Mouse (Mus musculus) forebrain, embryonic 16.5 days (tissue): ENCODE results near the gene Cyth4. TPM values are rescaled to one million over a fixed set of nuclear protein-coding genes. Genes with fewer than 3 reads are reported as not detected.

Experiments
- ATAC-seq: fragments of 200-750 bp; cut with Nextera tagmentation; 2 replicates; pipeline ENCODE4 v1.8.0; 2017; ENCODE audit warnings: mild to moderate bottlenecking, moderate library complexity
- H3K27ac ChIP-seq: fragments of 300-500 bp; sonication (generic); 2 replicates; pipeline ENCODE4 v1.5.1; 2014; ENCODE audit warnings: low read length, control low read depth
- H3K27me3 ChIP-seq: fragments of 300-500 bp; sonication (generic); replicated peaks from 2 replicates; pipeline ENCODE4 v1.6.1; 2014; ENCODE audit warnings: low read length; ENCODE audit not compliant: control insufficient read depth, insufficient read depth
- H3K36me3 ChIP-seq: fragments of 300-500 bp; sonication (generic); 2 replicates; pipeline ENCODE4 v1.6.1; 2014; ENCODE audit not compliant: control insufficient read depth, insufficient read depth
- H3K4me1 ChIP-seq: fragments of 300-500 bp; sonication (generic); replicated peaks from 2 replicates; pipeline ENCODE4 v1.6.1; 2014; ENCODE audit warnings: low read length; ENCODE audit not compliant: control insufficient read depth, insufficient read depth
- H3K4me2 ChIP-seq: fragments of 300-500 bp; sonication (generic); 2 replicates; pipeline ENCODE4 v1.6.1; 2014; ENCODE audit warnings: mild to moderate bottlenecking, low read length, control low read depth
- H3K4me3 ChIP-seq: fragments of 300-500 bp; sonication (generic); replicated peaks from 2 replicates; pipeline ENCODE4 v1.5.1; 2014; ENCODE audit warnings: mild to moderate bottlenecking, low read length, control low read depth
- H3K9ac ChIP-seq: fragments of 300-500 bp; sonication (generic); replicated peaks from 2 replicates; pipeline ENCODE4 v1.6.1; 2014; ENCODE audit warnings: low read depth, low read length, control low read depth
- H3K9me3 ChIP-seq: fragments of 300-500 bp; sonication (generic); 2 replicates; pipeline ENCODE4 v1.6.1; 2016; ENCODE audit warnings: low read length; ENCODE audit not compliant: control insufficient read depth
- WGBS: fragments of 180-500 bp; shearing (Covaris S2); extraction: QIAGEN DNeasy Blood & Tissue Kit; methylation state at CpG from one replicate; pipeline ENCODE4 v1.1.7; 2014; 5-methylcytosine and 5-hydroxymethylcytosine counted together
- polyA plus RNA-seq: library from polyadenylated mRNA; unstranded; fragments of >200 nt; fragmentation: Nextera tagmentation; extraction: Ambion mirVana; gene quantifications from 2 replicates; pipeline ENCODE4 v1.2.1, GENCODE M21; 2015

Cyth4 gene
- polyA plus RNA-seq, 1 experiment from 2014 or later, result 4.5 TPM

DNA sequence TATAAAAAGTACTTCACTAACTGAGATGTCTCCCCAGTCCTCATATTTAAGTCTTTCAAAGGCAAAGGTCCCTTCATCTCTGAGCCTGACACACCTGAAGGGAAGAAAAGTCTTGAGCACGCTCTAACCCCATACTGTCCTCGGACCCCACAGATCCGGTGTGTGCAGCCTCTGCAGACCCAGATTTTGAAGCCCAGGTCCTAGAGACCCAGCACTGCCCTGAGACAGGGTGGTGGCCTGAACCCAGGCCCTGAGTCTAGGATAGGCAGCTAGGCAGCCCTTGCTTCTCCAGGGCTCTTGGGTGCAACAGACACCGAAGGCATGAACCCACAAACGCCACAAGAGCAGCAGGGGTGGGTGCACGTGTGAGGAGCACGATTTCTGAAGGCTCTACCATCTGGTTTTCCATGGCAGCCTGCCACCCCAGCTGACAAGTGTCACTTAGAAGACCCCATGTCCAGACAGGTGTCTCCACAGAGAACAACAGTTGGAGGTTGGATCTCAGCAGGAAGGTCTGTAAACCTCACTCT lies 2.9 kb upstream of the Cyth4 start:
- H3K27me3 ChIP-seq, result no peaks in the 10 kb centered on the region
- H3K27ac ChIP-seq, result no peak overlapping the region
- no peak for ATAC-seq
- H3K9ac ChIP-seq, result no peak overlapping the region
- H3K9me3 ChIP-seq, result no peaks in the 10 kb centered on the region
- no peaks in the 10 kb centered on the region for H3K4me1 ChIP-seq
- H3K36me3 ChIP-seq, result no peaks in the 10 kb centered on the region
- H3K4me3 ChIP-seq, result no peak overlapping the region
- no peak overlapping the region for H3K4me2 ChIP-seq
- 82% methylated on average over 7 of the region's 7 CpGs for WGBS

DNA sequence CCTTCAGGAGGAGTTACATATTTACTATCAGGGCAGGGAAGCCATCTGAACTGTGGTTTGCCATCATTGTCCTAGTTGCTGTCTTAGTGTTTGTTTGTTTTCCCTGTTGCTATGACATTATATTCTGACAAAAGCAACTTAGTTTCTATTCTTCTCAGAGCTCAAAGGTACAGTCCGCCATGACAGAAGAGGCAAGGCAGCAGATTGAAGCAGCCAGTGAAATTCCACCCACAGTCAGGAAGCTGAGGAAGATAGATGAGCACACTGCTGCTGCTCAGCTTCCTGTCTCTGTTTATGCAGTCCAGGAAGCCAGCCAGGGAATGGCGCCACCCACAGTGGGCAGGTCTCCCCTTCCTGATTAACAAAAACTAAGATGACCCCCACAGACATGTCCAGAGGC lies 2.0 kb upstream of the Cyth4 start:
- Histone ChIP-seq H3K4me3 (no peak overlapping the region), H3K36me3 (no peaks in the 10 kb centered on the region), H3K4me2 (no peak overlapping the region), H3K27me3 (no peaks in the 10 kb centered on the region), H3K27ac (no peak overlapping the region), H3K9ac (no peak overlapping the region), H3K4me1 (no peaks in the 10 kb centered on the region), H3K9me3 (no peaks in the 10 kb centered on the region)
- ATAC-seq, result no peak
- 84% methylated on average over 2 of the region's 2 CpGs for WGBS

DNA sequence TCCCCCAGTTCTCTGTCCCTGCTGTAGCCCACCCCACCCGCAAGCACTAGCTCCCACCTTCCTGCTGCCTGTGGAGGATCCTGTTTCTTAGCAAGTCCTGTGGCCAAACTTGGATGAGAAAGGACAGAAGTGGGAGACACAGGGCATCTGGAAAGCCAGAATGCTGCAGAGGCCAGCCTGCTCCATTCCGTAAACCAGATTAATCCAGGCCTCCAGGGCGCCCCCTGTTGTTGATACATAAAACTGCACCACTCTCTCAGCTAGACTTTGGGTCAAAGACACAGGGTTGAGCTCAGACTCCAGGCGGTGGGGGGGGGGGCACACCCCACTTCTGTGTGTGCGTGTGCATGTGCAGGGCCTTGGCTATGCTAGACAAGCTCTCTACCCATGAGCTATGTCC lies 1.4 kb upstream of the Cyth4 start:
- Histone ChIP-seq H3K4me1 (no peaks in the 10 kb centered on the region), H3K9me3 (no peaks in the 10 kb centered on the region), H3K27me3 (no peaks in the 10 kb centered on the region), H3K4me2 (no peak overlapping the region), H3K36me3 (no peaks in the 10 kb centered on the region), H3K27ac (no peak overlapping the region), H3K4me3 (no peak overlapping the region), H3K9ac (no peak overlapping the region)
- ATAC-seq, result no peak
- 69% methylated on average over 5 of the region's 5 CpGs for WGBS

DNA sequence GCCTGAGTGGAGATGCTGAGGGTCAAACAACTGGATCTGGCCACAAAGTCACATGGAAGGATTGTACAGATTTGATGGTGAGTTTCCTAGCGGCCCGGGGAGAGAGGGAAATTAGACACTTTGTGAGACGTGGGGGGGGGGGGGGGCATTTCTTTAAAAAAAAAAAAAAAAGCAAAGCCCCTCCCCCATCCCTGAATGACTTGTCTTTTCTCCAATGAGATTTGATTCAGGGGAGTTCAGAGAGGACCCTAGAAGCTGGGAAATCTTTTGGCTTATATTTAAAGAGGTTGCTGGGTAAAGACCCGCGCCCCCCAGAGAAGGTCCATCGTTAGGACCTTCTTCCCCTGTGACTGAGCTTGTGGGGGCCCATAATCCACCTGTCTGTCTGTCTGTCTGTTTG lies 343 bp upstream of the Cyth4 start:
- 80% methylated on average over 6 of the region's 6 CpGs for WGBS
- Histone ChIP-seq H3K27me3 (no peaks in the 10 kb centered on the region), H3K9ac (no peak overlapping the region), H3K36me3 (no peaks in the 10 kb centered on the region), H3K4me3 (no peak overlapping the region), H3K4me1 (no peaks in the 10 kb centered on the region), H3K27ac (no peak overlapping the region), H3K9me3 (no peaks in the 10 kb centered on the region), H3K4me2 (no peak overlapping the region)
- no peak for ATAC-seq

DNA sequence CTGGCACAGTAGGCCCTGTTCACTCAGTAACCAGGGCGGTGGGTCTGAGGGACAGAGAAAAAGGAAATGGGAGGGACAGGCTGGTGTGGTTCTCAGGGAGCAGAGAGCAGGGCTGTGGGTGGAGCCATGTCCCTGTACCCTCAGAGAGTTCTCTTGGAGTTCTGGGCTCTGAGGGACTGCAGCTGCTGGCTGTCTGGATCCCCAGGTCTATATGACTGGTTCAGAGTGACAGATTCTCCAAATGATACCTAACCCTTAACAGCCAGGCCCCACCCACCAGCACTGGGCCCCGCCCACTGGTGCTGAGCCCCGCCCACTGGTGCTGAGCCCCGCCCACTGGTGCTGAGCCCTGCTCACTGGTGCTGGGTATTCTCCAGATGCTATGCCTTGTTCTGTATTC lies 882 bp downstream of the Cyth4 start:
- Histone ChIP-seq H3K4me3 (no peak overlapping the region), H3K27ac (no peak overlapping the region), H3K4me2 (no peak overlapping the region), H3K9me3 (no peaks in the 10 kb centered on the region), H3K9ac (no peak overlapping the region), H3K4me1 (no peaks in the 10 kb centered on the region), H3K36me3 (no peaks in the 10 kb centered on the region), H3K27me3 (no peaks in the 10 kb centered on the region)
- 63% methylated on average over 4 of the region's 4 CpGs for WGBS
- no peak for ATAC-seq

DNA sequence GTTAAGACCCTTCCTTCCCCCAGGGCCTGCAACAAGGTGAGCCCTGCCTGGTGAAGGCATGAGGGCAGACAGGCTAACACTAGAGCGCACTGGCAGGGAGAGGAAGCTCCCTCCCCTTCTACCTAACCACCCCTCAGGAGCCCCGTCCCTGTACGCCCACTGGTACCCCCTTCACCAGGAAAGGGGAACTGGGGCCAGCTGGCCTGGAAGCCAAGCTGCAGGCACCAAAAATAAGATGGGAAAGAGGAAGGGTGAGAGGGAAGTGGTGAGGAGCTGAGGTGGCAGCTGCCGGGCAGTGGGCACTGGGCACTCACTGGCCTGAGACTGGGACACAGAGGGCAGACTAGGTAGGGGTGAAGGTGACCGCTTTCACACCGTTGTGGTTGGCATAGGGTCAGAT lies 2.3 kb downstream of the Cyth4 start:
- Histone ChIP-seq H3K27me3 (no peaks in the 10 kb centered on the region), H3K27ac (no peak overlapping the region), H3K9me3 (no peaks in the 10 kb centered on the region), H3K4me2 (no peak overlapping the region), H3K4me3 (no peak overlapping the region), H3K36me3 (no peaks in the 10 kb centered on the region), H3K4me1 (no peaks in the 10 kb centered on the region), H3K9ac (no peak overlapping the region)
- no peak for ATAC-seq
- WGBS, result 83% methylated on average over 6 of the region's 6 CpGs

DNA sequence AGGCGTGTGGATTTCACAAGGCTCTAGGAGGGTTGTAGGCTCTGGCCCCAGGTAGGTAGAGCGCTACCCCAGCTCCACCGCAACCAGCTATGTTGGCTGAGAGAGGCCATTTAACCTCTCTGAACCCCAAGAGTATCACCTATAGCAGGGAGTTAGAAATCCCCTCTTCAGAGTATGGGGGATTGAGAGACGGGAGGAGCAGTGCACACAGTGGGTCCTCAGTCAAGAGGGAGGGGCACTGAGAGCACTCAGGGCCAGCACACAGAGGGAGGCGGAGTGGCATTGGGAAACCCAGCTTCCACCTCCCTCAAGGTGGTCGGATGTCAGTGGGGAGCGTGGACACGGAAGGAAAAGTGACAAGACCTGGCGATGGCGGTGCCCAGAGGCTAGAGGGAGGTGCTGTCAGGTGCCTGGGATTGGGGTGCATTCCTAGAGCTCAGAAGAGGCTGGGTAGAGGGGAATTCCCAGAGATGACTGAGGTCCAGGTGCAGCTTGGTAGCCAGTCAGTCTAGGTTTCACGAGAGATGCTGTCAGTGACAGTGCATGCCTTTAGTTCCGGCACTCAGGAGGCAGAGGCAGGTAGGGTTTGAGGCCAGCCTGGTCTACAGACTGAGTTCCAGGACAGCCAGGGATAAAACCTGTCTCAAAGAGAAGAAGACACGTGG lies 2.8 kb downstream of the Cyth4 start:
- H3K4me3 ChIP-seq, result no peak overlapping the region
- no peak overlapping the region for H3K4me2 ChIP-seq
- WGBS, result 85% methylated on average over 13 of the region's 13 CpGs
- H3K27me3 ChIP-seq, result no peaks in the 10 kb centered on the region
- no peak overlapping the region for H3K27ac ChIP-seq
- no peaks in the 10 kb centered on the region for H3K9me3 ChIP-seq
- no peak for ATAC-seq
- no peaks in the 10 kb centered on the region for H3K36me3 ChIP-seq
- H3K9ac ChIP-seq, result no peak overlapping the region
- no peaks in the 10 kb centered on the region for H3K4me1 ChIP-seq

DNA sequence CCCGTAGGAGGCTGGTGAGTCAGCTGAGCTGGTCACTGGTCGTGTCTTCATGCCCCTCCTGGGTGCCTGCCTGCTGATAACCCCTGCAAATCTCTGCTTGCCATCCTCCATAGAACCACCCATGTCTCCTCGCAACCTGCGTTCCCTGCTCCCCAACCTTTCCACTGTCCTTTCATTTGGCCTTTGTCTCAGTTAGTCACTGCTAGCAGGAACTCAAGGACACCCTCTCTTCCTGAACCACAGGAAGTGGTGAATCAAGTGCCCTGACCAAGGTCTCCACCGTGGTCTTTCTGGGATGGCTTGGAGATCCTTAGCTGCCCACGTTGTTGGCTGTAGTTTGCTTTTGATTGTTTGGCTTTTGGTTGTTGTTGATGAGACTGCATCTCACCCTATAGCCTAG lies 4.3 kb downstream of the Cyth4 start:
- Histone ChIP-seq H3K4me3 (no peak overlapping the region), H3K9ac (no peak overlapping the region), H3K9me3 (no peaks in the 10 kb centered on the region), H3K36me3 (no peaks in the 10 kb centered on the region), H3K27ac (no peak overlapping the region), H3K4me1 (peaks cover 3% of the 10 kb centered on the region; the same call in 1 of the 2 replicates), H3K27me3 (no peaks in the 10 kb centered on the region), H3K4me2 (no peak overlapping the region)
- no peak for ATAC-seq
- WGBS, result 84% methylated on average over 6 of the region's 6 CpGs

DNA sequence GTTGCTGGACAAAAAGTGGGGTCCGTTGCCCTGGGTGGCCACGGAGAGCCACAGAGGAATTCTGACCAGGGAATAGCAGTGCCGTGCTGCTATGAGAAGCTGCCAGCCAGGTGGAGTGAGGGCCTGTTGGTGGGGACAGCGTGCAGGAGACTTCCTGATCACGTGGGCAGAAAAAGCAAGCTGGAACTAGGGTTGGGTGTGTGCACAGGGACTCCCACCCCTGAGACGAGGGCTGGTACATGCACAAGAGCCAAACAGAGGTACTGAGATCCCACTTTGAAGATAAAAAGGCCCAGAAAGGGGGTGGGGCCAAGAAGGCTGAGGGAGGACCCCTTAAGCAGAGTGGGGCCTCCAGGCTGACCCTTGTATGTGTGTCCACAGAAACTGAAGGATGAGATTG lies 7.4 kb downstream of the Cyth4 start:
- 78% methylated on average over 6 of the region's 6 CpGs for WGBS
- no peak for ATAC-seq
- Histone ChIP-seq H3K9me3 (no peaks in the 10 kb centered on the region), H3K27me3 (no peaks in the 10 kb centered on the region), H3K9ac (no peak overlapping the region), H3K27ac (no peak overlapping the region), H3K4me1 (peaks cover 6% of the 10 kb centered on the region; the same call in 1 of the 2 replicates), H3K4me3 (no peak overlapping the region), H3K4me2 (no peak overlapping the region), H3K36me3 (no peaks in the 10 kb centered on the region)

DNA sequence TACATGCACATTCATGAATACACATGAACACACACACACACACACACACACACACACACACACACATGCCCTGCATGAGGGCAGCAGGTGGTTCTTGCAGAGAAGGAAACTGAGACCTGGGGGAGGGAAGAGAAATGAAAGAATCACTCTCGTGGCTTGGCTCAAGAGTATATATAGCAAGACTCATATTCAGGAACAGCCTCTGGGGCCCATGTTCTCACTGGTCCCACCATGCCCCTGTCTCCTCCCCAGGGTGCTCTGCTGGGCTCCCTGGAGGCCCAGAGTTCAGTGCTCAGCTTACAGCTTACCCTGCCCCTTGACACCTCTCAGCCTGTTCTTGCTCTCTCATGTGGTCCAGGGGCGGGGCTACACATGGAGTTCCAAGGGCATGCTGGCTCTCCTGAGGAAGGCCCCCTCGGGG lies 8.5 kb downstream of the Cyth4 start:
- H3K4me3 ChIP-seq, result no peak overlapping the region
- WGBS, result 60% methylated on average over 3 of the region's 3 CpGs
- peaks cover 6% of the 10 kb centered on the region; the same call in 1 of the 2 replicates for H3K4me1 ChIP-seq
- H3K27me3 ChIP-seq, result no peaks in the 10 kb centered on the region
- H3K36me3 ChIP-seq, result no peaks in the 10 kb centered on the region
- H3K9ac ChIP-seq, result no peak overlapping the region
- H3K4me2 ChIP-seq, result no peak overlapping the region
- H3K27ac ChIP-seq, result no peak overlapping the region
- ATAC-seq, result no peak
- H3K9me3 ChIP-seq, result no peaks in the 10 kb centered on the region
